Mouse (Mus musculus): ENCODE measurements at regions not wholly inside any gene's neighbourhood (a gene's known extent, or its start where the extent isn't known, plus 50 kb on each side); places are given as distances from the start of the nearest gene placed in this dataset.

GRCm38 (mm10) chr6:51119691-51120302, 312.7 kb upstream of the Nfe2l3 start:
- Histone ChIP-seq H3K27me3 (ENCODE audit: control insufficient read depth, insufficient read depth, low read length) (no peaks in the 10 kb centered on the region), H3K4me3 (ENCODE audit: insufficient read depth in 1 of 2, low read depth in 2 of 2, low read length in 2 of 2) (no peak overlapping the region), H3K36me3 (replicated peaks; ENCODE audit: control insufficient read depth, insufficient read depth, low read depth) (no peaks in the 10 kb centered on the region), H3K9me3 (ENCODE audit: control insufficient read depth, low read length) (no peaks in the 10 kb centered on the region), H3K27ac (no peak overlapping the region), H3K9ac (replicated peaks) (no peak overlapping the region), H3K4me1 (replicated peaks; ENCODE audit: control insufficient read depth in 2 of 2, insufficient read depth in 2 of 2, low read length in 1 of 2) (no peaks in the 10 kb centered on the region), H3K4me2 (ENCODE audit: low read depth) (no peak overlapping the region)
- DNase-seq (ENCODE audit: low read depth in 3 of 3, low spot score in 3 of 3): no peak
- WGBS (ENCODE audit: insufficient replicate concordance): 64% methylated on average over 12 of the region's 12 CpGs
- no peak for ATAC-seq (ENCODE audit: insufficient read depth)
- TF ChIP-seq CTCF (IDR thresholded peaks at IDR 0.05; ENCODE audit: low read depth): no peak
- TF ChIP-seq EP300 (IDR thresholded peaks at IDR 0.05; ENCODE audit: low read depth): no peak

GRCm38 (mm10) chr6:51122941-51123340, 309.5 kb upstream of the Nfe2l3 start:
- no peak for DNase-seq (ENCODE audit: low read depth in 3 of 3, low spot score in 3 of 3)
- Histone ChIP-seq H3K9ac (replicated peaks) (no peak overlapping the region), H3K4me2 (ENCODE audit: low read depth) (no peak overlapping the region), H3K4me1 (replicated peaks; ENCODE audit: control insufficient read depth in 2 of 2, insufficient read depth in 2 of 2, low read length in 1 of 2) (no peaks in the 10 kb centered on the region), H3K27me3 (ENCODE audit: control insufficient read depth, insufficient read depth, low read length) (no peaks in the 10 kb centered on the region), H3K27ac (no peak overlapping the region), H3K4me3 (ENCODE audit: insufficient read depth in 1 of 2, low read depth in 2 of 2, low read length in 2 of 2) (no peak overlapping the region), H3K9me3 (ENCODE audit: control insufficient read depth, low read length) (no peaks in the 10 kb centered on the region), H3K36me3 (replicated peaks; ENCODE audit: control insufficient read depth, insufficient read depth, low read depth) (no peaks in the 10 kb centered on the region)
- WGBS (ENCODE audit: insufficient replicate concordance): 18% methylated on average over 5 of the region's 5 CpGs
- no peak for ATAC-seq (ENCODE audit: insufficient read depth)
- no peak for TF ChIP-seq CTCF (IDR thresholded peaks at IDR 0.05; ENCODE audit: low read depth)
- no peak for TF ChIP-seq EP300 (IDR thresholded peaks at IDR 0.05; ENCODE audit: low read depth)

DNA sequence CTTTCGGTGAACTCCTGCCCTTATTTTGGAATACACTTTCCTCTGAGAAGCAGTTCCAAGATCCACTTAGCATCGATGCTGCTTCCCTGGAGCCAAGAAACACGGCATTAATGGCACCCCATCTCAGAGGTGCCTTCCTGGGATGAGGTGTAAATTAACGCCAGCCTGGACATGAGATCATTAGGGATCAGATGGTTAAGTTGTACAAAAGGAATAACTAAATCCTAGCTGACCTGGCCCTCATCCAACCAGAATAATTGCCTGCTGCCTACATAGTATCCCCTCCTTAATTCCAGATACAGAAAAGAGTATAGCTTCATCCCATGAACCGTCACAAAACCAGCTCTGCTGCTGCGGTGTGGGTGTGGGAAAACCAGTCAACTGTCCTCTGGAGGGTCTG, 304.6 kb upstream of the Nfe2l3 start:
- no peak for ATAC-seq (ENCODE audit: insufficient read depth)
- Histone ChIP-seq H3K36me3 (replicated peaks; ENCODE audit: control insufficient read depth, insufficient read depth, low read depth) (no peaks in the 10 kb centered on the region), H3K4me2 (ENCODE audit: low read depth) (no peak overlapping the region), H3K9me3 (ENCODE audit: control insufficient read depth, low read length) (no peaks in the 10 kb centered on the region), H3K27me3 (ENCODE audit: control insufficient read depth, insufficient read depth, low read length) (no peaks in the 10 kb centered on the region), H3K4me3 (ENCODE audit: insufficient read depth in 1 of 2, low read depth in 2 of 2, low read length in 2 of 2) (no peak overlapping the region), H3K27ac (no peak overlapping the region), H3K4me1 (replicated peaks; ENCODE audit: control insufficient read depth in 2 of 2, insufficient read depth in 2 of 2, low read length in 1 of 2) (no peaks in the 10 kb centered on the region), H3K9ac (replicated peaks) (no peak overlapping the region)
- 73% methylated on average over 6 of the region's 6 CpGs for WGBS (ENCODE audit: insufficient replicate concordance)
- TF ChIP-seq EP300 (IDR thresholded peaks at IDR 0.05; ENCODE audit: low read depth) (no peak), CTCF (IDR thresholded peaks at IDR 0.05; ENCODE audit: low read depth) (no peak)
- no peak for DNase-seq (ENCODE audit: low read depth in 3 of 3, low spot score in 3 of 3)

DNA sequence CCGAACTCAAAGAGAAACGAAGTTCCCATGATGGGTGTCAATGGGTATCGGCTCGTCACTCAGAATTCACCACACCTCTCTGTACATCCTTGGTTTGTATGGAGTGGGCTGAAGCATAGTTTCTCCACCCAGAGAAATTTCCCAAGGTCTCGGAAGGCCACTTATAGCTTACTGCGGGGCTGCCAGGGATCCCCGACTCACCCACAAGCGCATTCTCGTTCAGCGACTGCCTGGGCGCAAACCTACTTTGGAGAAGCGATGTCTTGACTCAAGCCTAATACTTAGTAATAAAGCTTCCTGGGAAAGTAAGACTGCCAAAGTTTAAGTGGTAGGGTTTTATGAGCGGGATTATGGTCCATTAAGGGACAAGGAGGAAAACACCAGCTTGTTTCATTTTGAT, 303.4 kb upstream of the Nfe2l3 start:
- Histone ChIP-seq H3K4me3 (ENCODE audit: insufficient read depth in 1 of 2, low read depth in 2 of 2, low read length in 2 of 2) (peak overlapping the region; percentile 32 to 35; a peak in 1 of 4 replicates), H3K27ac (no peak overlapping the region), H3K27me3 (ENCODE audit: control insufficient read depth, insufficient read depth, low read length) (no peaks in the 10 kb centered on the region), H3K4me1 (replicated peaks; ENCODE audit: control insufficient read depth in 2 of 2, insufficient read depth in 2 of 2, low read length in 1 of 2) (no peaks in the 10 kb centered on the region), H3K9me3 (ENCODE audit: control insufficient read depth, low read length) (no peaks in the 10 kb centered on the region), H3K9ac (replicated peaks) (no peak overlapping the region), H3K4me2 (ENCODE audit: low read depth) (peak overlapping the region; percentile 44), H3K36me3 (replicated peaks; ENCODE audit: control insufficient read depth, insufficient read depth, low read depth) (no peaks in the 10 kb centered on the region)
- ATAC-seq (ENCODE audit: insufficient read depth): no peak
- 76% methylated on average over 13 of the region's 13 CpGs for WGBS (ENCODE audit: insufficient replicate concordance)
- TF ChIP-seq CTCF (IDR thresholded peaks at IDR 0.05; ENCODE audit: low read depth) (no peak), EP300 (IDR thresholded peaks at IDR 0.05; ENCODE audit: low read depth) (no peak)
- DNase-seq (ENCODE audit: low read depth in 3 of 3, low spot score in 3 of 3): no peak

DNA sequence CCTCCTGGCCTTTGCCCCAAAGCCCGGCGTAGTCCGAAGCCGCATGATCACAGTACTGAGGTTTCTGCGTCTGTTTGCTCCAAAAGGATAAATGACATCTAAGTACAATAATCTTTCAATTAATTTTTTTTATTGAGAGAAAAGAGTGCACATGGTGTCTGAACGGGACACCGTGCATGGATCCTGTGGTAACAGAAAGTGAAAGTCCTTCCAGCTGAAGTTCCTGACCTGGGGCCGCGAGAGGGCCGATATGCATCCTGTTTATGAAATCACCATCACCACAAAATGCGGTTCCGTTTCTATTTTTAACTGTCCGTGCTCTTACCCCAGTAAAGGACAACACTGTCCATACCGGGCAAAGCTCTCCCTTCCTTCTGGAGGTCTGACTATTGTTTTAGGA, 302.9 kb upstream of the Nfe2l3 start:
- peak overlapping the region; percentile 32 to 35; a peak in 3 of 4 replicates for H3K4me3 ChIP-seq (ENCODE audit: insufficient read depth in 1 of 2, low read depth in 2 of 2, low read length in 2 of 2)
- H3K27ac ChIP-seq: no peak overlapping the region
- H3K36me3 ChIP-seq (replicated peaks; ENCODE audit: control insufficient read depth, insufficient read depth, low read depth): no peaks in the 10 kb centered on the region
- no peak for TF ChIP-seq EP300 (IDR thresholded peaks at IDR 0.05; ENCODE audit: low read depth)
- 26% methylated on average over 14 of the region's 14 CpGs for WGBS (ENCODE audit: insufficient replicate concordance)
- no peak overlapping the region for H3K9ac ChIP-seq (replicated peaks)
- H3K4me1 ChIP-seq (replicated peaks; ENCODE audit: control insufficient read depth in 2 of 2, insufficient read depth in 2 of 2, low read length in 1 of 2): no peaks in the 10 kb centered on the region
- H3K9me3 ChIP-seq (ENCODE audit: control insufficient read depth, low read length): no peaks in the 10 kb centered on the region
- no peaks in the 10 kb centered on the region for H3K27me3 ChIP-seq (ENCODE audit: control insufficient read depth, insufficient read depth, low read length)
- peak overlapping the region; percentile 44 for H3K4me2 ChIP-seq (ENCODE audit: low read depth)
- DNase-seq (ENCODE audit: low read depth in 3 of 3, low spot score in 3 of 3) (no peak), ATAC-seq (ENCODE audit: insufficient read depth) (no peak)

Data from liver, embryonic 14.5 days (tissue).